Mouse (Mus musculus) A20 (cell line): ENCODE data around the gene Gm28635.
A peak's percentile ranks its signal among the peaks of the same experiment; 100 is the strongest.

ENCODE experiments used
- DNase-seq: peaks from one replicate; pipeline ENCODE4 v3.0.0-alpha.2; 2011; ENCODE audit warnings: low read depth, low spot score

The Gm28635 gene

GRCm38 (mm10) chr2:84677968-84678880, at the start of gene Gm28635, which contains the start of gene Med19:
TSS of gene Gm28635 (minus strand) at chr2:84678041.
TSS of gene Med19 (plus strand) at chr2:84678402.
- DNase-seq, result peak; percentile 98

GRCm38 (mm10) chr2:84727172-84727858, 49.5 kb upstream of the Gm28635 start, which contains the start of gene Clp1:
TSS of gene Clp1 (minus strand) at chr2:84727350.
- DNase-seq, result peak; percentile 99

GRCm38 (mm10) chr2:84726716-84727115, 48.9 kb upstream of the Gm28635 start:
- peak; percentile 26 for DNase-seq

- DNase-seq, result no peak
These were observed 47.9 kb upstream of the Gm28635 start for GRCm38 (mm10) chr2:84725770-84726169.

- no peak for DNase-seq
These were observed 46.0 kb upstream of the Gm28635 start for GRCm38 (mm10) chr2:84723856-84724255.

GRCm38 (mm10) chr2:84721182-84721581, 43.3 kb upstream of the Gm28635 start:
- DNase-seq, result no peak

GRCm38 (mm10) chr2:84720718-84721117, 42.9 kb upstream of the Gm28635 start:
- no peak for DNase-seq

GRCm38 (mm10) chr2:84717357-84717756, 39.5 kb upstream of the Gm28635 start:
- no peak for DNase-seq

- peak; percentile 69 for DNase-seq
These were observed 38.8 kb upstream of the Gm28635 start for GRCm38 (mm10) chr2:84716423-84717355.

- peak; percentile 87 for DNase-seq
These were observed 37.9 kb upstream of the Gm28635 start for GRCm38 (mm10) chr2:84715562-84716361.

GRCm38 (mm10) chr2:84714811-84715561, 37.1 kb upstream of the Gm28635 start, which contains the start of gene Zdhhc5:
TSS of gene Zdhhc5 (minus strand) at chr2:84715180.
- DNase-seq, result peak; percentile 99

GRCm38 (mm10) chr2:84714422-84714810, 36.6 kb upstream of the Gm28635 start:
- DNase-seq, result no peak

- no peak for DNase-seq
These were observed 34.1 kb upstream of the Gm28635 start for GRCm38 (mm10) chr2:84711898-84712297.

- DNase-seq, result no peak
These were observed 29.7 kb upstream of the Gm28635 start for GRCm38 (mm10) chr2:84707523-84707922.

- DNase-seq, result peak; percentile 56
These were observed 27.5 kb upstream of the Gm28635 start for GRCm38 (mm10) chr2:84705295-84705694.

GRCm38 (mm10) chr2:84704329-84704728, 26.5 kb upstream of the Gm28635 start:
- DNase-seq, result no peak

GRCm38 (mm10) chr2:84703497-84703896, 25.7 kb upstream of the Gm28635 start:
- DNase-seq, result no peak

GRCm38 (mm10) chr2:84695007-84695695, 17.3 kb upstream of the Gm28635 start:
- DNase-seq, result no peak

GRCm38 (mm10) chr2:84690050-84690449, 12.2 kb upstream of the Gm28635 start:
- no peak for DNase-seq
